Mouse (Mus musculus) embryonic facial prominence, embryonic 15.5 days (tissue): ENCODE data around the gene Ddx39b. TPM values are rescaled to one million over a fixed set of nuclear protein-coding genes. Genes with fewer than 3 reads are reported as not detected.
"Not testable (repeated sequence)": the region's sequence is repeated elsewhere in the genome, so short reads cannot be mapped to it uniquely, and the experiment has no call there.

Experiments used
- ATAC-seq: fragments of 200-750 bp; cut with Nextera tagmentation; 2 replicates; pipeline ENCODE4 v1.8.0; 2017; ENCODE audit warnings: low read depth, moderate TSS enrichment; ENCODE audit not compliant: insufficient number of reproducible peaks, low FRiP score, low TSS enrichment
- H3K27ac ChIP-seq: fragments of 300-500 bp; sonication (generic); replicated peaks from 2 replicates; pipeline ENCODE4 v1.5.1; 2015; ENCODE audit warnings: mild to moderate bottlenecking, inconsistent platforms
- H3K27me3 ChIP-seq: fragments of 300-500 bp; sonication (generic); 2 replicates; pipeline ENCODE4 v1.6.1; 2015; ENCODE audit warnings: inconsistent platforms
- H3K36me3 ChIP-seq: fragments of 300-500 bp; sonication (generic); 2 replicates; pipeline ENCODE4 v1.6.1; 2015; ENCODE audit warnings: mild to moderate bottlenecking, inconsistent platforms
- H3K4me1 ChIP-seq: fragments of 300-500 bp; sonication (generic); 2 replicates; pipeline ENCODE4 v1.6.1; 2015; ENCODE audit warnings: inconsistent platforms
- H3K4me2 ChIP-seq: fragments of 300-500 bp; sonication (generic); replicated peaks from 2 replicates; pipeline ENCODE4 v1.6.1; 2015; ENCODE audit warnings: mild to moderate bottlenecking, inconsistent platforms
- H3K4me3 ChIP-seq: fragments of 300-500 bp; sonication (generic); replicated peaks from 2 replicates; pipeline ENCODE4 v1.5.1; 2015; ENCODE audit warnings: mild to moderate bottlenecking, inconsistent platforms
- H3K9ac ChIP-seq: fragments of 300-500 bp; sonication (generic); 2 replicates; pipeline ENCODE4 v1.6.1; 2015; ENCODE audit warnings: inconsistent platforms
- H3K9me3 ChIP-seq: fragments of 300-500 bp; sonication (generic); replicated peaks from 2 replicates; pipeline ENCODE4 v1.6.1; 2016; ENCODE audit warnings: inconsistent platforms
- WGBS: fragments of 180-500 bp; shearing (Covaris S2); methylation state at CpG from one replicate; pipeline ENCODE4 v1.1.7; 2015; 5-methylcytosine and 5-hydroxymethylcytosine counted together
- polyA plus RNA-seq: library from polyadenylated mRNA; unstranded; fragments of >200 nt; fragmentation: Nextera tagmentation; extraction: Ambion mirVana; gene quantifications from 2 replicates; pipeline ENCODE4 v1.2.1, GENCODE M21; 2015

Gene Ddx39b
- polyA plus RNA-seq, 1 experiment from 2014 or later: 413 TPM

DNA sequence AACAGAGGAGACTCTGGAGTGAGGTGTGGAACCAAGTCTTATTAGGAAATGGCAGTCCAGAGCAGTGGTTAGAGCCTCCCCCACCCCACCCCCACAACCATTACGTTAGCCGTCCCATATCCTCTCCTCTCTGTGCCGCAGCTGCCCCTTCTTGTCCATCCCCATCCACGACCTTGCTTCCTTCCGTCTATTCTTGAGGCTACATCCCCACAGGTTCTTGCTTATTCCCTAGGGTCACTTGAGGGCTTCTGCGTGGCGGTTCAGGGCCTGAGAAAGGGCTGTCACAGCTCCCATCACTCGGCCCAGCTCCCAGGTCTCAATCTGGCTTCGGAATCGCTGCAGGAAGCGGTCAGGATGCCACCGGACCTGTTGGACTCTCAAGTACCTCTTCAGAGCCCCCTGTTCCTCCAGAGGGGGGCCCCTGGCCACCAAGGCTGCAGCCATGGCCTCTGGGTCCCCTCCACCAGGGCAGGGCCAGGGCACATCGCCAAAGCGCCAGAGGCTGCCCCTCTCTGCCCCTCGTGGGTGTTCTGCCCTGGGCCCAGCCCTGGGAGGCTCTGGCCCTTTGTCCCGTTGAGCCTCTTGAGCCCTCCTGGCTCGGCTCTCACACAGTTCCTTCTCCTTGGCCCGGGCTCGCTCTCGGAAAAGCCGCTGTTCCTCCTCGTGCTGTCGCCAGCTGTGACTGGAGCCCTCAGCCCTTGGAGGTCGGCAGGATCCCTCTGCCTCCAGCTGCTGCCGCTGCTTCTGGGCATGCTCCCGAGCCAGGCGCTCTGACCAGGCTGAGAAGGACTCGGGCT, 21.2 kb upstream of the Ddx39b start, which contains the start of gene Gm16181:
Gm16181 (plus strand) TSS at position 679 of the 797 bp plus-strand sequence.
- Histone ChIP-seq H3K36me3 (peaks cover 30% of the 10 kb centered on the region), H3K9me3 (no peaks in the 10 kb centered on the region), H3K4me3 (no peak within 1 kb of the TSS), H3K9ac (0 out of 2 replicates have a peak within 1 kb of the TSS, but pooled peaks have one; percentile 9), H3K4me2 (no peak within 1 kb of the TSS), H3K27ac (peak within 1 kb of the TSS; percentile 28; the same call in 1 of the 2 replicates), H3K4me1 (peaks cover 6% of the 10 kb centered on the region; the same call in 1 of the 2 replicates), H3K27me3 (no peaks in the 10 kb centered on the region)
- WGBS: 73% methylated on average over 28 of the region's 28 CpGs
- no peak for ATAC-seq

DNA sequence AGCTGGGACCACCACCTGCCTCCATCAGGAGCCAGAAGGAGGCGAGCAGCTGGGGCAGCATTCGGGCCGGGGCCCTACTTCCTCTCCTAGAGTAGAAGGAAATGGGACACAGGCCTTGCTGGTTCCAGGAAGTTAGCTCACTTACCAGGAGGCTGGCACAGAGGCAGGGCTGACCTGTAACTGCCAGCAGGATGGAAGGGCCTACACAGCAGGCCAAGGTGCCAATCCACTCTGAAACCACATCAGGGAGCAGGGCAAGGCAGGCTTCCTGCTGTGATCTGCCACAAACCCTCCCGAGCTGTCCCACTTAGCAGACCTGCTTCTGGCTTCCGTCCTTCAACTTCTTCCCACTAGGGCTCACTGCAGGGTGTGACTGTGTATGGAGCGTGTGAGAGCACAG, 19.2 kb upstream of the Ddx39b start:
- no peak for ATAC-seq
- H3K27ac ChIP-seq: 0 out of 2 replicates have a peak overlapping the region, but pooled peaks have one; percentile 28

DNA sequence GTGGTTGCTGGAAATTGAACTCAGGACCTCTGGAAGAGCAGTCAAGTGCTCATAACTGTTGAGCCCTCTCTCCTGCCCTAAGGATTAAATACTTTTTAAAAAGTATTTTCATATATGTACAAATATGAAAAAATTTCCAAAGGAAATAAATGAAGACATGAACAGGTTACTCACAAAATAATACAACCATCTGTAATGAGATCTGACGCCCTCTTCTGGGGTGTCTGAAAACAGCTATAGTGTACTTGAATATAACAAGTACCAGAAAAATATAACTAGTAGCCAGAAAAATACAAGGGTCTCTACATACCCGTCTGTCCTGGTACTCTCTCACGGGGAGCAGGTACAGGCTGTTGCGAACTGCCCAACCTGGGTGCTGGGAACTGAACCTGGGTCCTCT, 16.9 kb upstream of the Ddx39b start:
- H3K36me3 ChIP-seq: peaks cover 51% of the 10 kb centered on the region
- H3K4me1 ChIP-seq: peaks cover 6% of the 10 kb centered on the region; the same call in 1 of the 2 replicates
- H3K4me2 ChIP-seq: no peak overlapping the region
- H3K27ac ChIP-seq: no peak overlapping the region
- H3K27me3 ChIP-seq: no peaks in the 10 kb centered on the region
- no peak overlapping the region for H3K9ac ChIP-seq
- H3K4me3 ChIP-seq: no peak overlapping the region
- 93% methylated on average over 4 of the region's 4 CpGs for WGBS
- no peak for ATAC-seq
- H3K9me3 ChIP-seq: no peaks in the 10 kb centered on the region

More for the DNA sequence above, 19.2 kb upstream of the Ddx39b start:
- peaks cover 6% of the 10 kb centered on the region; the same call in 1 of the 2 replicates for H3K4me1 ChIP-seq
- WGBS: 72% methylated on average over 6 of the region's 6 CpGs
- no peaks in the 10 kb centered on the region for H3K9me3 ChIP-seq
- H3K4me3 ChIP-seq: no peak overlapping the region
- H3K9ac ChIP-seq: 0 out of 2 replicates have a peak overlapping the region, but pooled peaks have one; percentile 15
- H3K4me2 ChIP-seq: no peak overlapping the region
- H3K36me3 ChIP-seq: peaks cover 35% of the 10 kb centered on the region
- no peaks in the 10 kb centered on the region for H3K27me3 ChIP-seq

DNA sequence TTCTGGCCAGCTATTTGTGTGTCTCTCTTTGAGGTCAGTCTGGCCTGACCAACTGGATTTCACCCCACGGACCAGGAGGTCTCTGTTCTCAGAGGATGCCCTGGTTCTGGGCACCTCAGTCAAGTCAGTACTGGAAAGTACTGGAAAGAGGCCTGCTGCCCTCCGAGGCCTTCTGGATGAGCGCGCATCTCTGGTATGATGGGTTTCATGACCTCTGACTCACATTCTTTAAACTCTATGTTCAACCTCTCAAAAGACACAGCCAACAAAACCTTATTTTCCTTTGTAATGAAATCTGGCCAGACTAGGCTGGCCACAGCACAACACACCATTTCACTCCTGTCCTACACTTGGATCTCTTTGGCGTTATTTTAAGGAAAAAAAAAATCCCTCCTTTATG, 16.1 kb upstream of the Ddx39b start:
- H3K4me3 ChIP-seq: no peak overlapping the region
- H3K9ac ChIP-seq: no peak overlapping the region
- no peaks in the 10 kb centered on the region for H3K27me3 ChIP-seq
- H3K27ac ChIP-seq: no peak overlapping the region
- peaks cover under 1% of the 10 kb centered on the region; the same call in 1 of the 2 replicates for H3K4me1 ChIP-seq
- no peaks in the 10 kb centered on the region for H3K9me3 ChIP-seq
- no peak overlapping the region for H3K4me2 ChIP-seq
- WGBS: 86% methylated on average over 5 of the region's 5 CpGs
- ATAC-seq: no peak
- peaks cover 49% of the 10 kb centered on the region for H3K36me3 ChIP-seq

DNA sequence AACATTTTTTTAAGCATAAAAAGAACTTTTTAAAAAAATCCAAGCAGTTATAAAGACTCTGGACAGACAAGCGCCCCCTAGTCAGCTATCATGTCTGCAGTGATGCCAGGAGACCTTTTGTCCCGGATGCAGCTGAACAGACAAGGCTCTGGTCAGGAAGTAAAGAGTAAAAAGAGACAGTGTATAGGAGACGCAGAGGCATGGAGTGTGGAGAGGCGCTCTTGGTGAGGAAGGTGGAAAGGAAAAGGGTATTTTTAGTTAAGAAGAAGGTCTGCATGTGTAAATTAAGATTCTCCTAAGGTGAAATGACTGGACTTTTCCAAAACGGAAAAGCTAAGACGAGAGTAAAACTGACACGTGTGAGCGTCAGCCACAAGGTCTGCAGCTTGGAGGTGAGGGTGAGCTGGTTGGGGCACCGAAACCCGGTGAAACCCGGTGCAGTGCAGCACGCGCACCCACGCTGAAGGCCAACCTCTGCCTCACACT, 14.9 kb upstream of the Ddx39b start:
- H3K4me3 ChIP-seq: no peak overlapping the region
- no peak for ATAC-seq
- H3K36me3 ChIP-seq: peaks cover 54% of the 10 kb centered on the region
- no peak overlapping the region for H3K9ac ChIP-seq
- H3K27me3 ChIP-seq: no peaks in the 10 kb centered on the region
- no peak overlapping the region for H3K4me2 ChIP-seq
- WGBS: 83% methylated on average over 14 of the region's 14 CpGs
- no peak overlapping the region for H3K27ac ChIP-seq
- peaks cover under 1% of the 10 kb centered on the region; the same call in 1 of the 2 replicates for H3K4me1 ChIP-seq
- H3K9me3 ChIP-seq: no peaks in the 10 kb centered on the region

DNA sequence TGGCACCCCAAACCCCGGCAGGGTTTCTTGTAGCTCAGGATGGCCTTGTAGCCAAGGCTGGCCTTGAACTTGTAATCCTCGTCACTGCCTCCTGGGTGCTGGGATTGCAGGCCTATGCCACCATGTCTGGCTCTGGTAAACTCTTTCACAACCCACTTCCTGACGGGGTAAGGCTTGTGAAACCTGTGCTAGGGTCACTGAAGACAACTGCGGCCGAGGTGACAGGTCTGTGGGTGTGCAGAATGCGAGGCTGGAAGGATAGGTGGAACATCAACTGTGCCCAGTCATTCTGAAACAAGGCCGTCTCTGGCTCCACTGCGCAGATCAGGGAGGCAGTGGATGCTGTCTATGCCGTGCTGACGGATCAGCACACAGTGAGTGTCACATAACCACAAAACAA, 10.5 kb upstream of the Ddx39b start:
- peak overlapping the region; percentile 21; the same call in 1 of the 2 replicates for H3K9ac ChIP-seq
- no peak overlapping the region for H3K4me2 ChIP-seq
- peaks cover 40% of the 10 kb centered on the region for H3K36me3 ChIP-seq
- H3K27ac ChIP-seq: no peak overlapping the region
- H3K4me1 ChIP-seq: peaks cover 35% of the 10 kb centered on the region
- ATAC-seq: no peak
- 93% methylated on average over 10 of the region's 10 CpGs for WGBS
- no peak overlapping the region for H3K4me3 ChIP-seq
- no peaks in the 10 kb centered on the region for H3K27me3 ChIP-seq
- no peaks in the 10 kb centered on the region for H3K9me3 ChIP-seq

DNA sequence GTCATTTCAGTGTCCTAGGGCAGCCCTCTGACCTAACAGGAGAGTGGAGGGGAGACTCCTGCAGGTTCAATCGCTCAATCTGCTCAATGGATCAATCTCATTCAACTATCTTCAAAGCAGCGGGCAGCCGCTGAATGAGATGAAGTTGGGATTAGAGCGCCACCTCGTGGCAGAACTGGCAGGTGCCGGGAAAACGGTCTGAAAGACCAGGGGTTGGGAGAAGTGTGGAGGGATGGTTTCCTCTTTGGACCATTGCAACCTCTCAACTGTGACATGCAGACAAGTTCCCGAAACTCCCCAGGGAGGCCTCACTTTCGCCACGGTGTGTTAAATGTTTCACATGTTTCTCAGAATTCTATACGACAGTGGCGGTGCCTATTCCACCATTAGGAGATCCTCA, 9.5 kb upstream of the Ddx39b start:
- H3K27ac ChIP-seq: no peak overlapping the region
- no peaks in the 10 kb centered on the region for H3K9me3 ChIP-seq
- no peak overlapping the region; the same call in 1 of the 2 replicates for H3K4me2 ChIP-seq
- ATAC-seq: no peak
- 11% methylated on average over 12 of the region's 12 CpGs for WGBS
- peaks cover 42% of the 10 kb centered on the region for H3K4me1 ChIP-seq
- H3K36me3 ChIP-seq: peaks cover 37% of the 10 kb centered on the region
- no peaks in the 10 kb centered on the region for H3K27me3 ChIP-seq
- H3K9ac ChIP-seq: no peak overlapping the region; the same call in 1 of the 2 replicates
- H3K4me3 ChIP-seq: no peak overlapping the region

DNA sequence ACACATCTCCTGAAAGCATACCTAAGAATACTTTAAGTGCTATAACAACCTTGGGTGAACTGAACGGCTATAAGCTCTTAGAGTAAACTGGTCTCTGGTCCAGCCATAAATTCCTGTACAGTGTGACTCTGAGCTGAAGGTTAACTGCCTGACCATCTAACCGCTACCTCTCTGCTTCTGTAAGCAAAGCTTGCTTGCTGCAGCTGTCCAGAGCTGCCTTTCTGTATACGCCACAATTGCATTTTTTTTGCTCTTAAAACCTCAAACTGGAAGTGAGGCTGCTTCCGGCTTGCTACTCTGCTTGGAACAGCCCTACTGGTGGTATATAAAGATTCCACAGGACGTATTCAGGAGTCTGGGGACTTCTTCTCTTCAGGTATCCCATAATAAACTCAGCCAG, 8.9 kb upstream of the Ddx39b start:
- no peaks in the 10 kb centered on the region for H3K9me3 ChIP-seq
- ATAC-seq: no peak
- H3K36me3 ChIP-seq: peaks cover 34% of the 10 kb centered on the region
- no peak overlapping the region for H3K4me3 ChIP-seq
- H3K4me1 ChIP-seq: peaks cover 42% of the 10 kb centered on the region
- WGBS: 76% methylated on average over 5 of the region's 5 CpGs
- no peak overlapping the region for H3K4me2 ChIP-seq
- H3K27me3 ChIP-seq: no peaks in the 10 kb centered on the region
- H3K9ac ChIP-seq: no peak overlapping the region
- H3K27ac ChIP-seq: peak overlapping the region; percentile 95

DNA sequence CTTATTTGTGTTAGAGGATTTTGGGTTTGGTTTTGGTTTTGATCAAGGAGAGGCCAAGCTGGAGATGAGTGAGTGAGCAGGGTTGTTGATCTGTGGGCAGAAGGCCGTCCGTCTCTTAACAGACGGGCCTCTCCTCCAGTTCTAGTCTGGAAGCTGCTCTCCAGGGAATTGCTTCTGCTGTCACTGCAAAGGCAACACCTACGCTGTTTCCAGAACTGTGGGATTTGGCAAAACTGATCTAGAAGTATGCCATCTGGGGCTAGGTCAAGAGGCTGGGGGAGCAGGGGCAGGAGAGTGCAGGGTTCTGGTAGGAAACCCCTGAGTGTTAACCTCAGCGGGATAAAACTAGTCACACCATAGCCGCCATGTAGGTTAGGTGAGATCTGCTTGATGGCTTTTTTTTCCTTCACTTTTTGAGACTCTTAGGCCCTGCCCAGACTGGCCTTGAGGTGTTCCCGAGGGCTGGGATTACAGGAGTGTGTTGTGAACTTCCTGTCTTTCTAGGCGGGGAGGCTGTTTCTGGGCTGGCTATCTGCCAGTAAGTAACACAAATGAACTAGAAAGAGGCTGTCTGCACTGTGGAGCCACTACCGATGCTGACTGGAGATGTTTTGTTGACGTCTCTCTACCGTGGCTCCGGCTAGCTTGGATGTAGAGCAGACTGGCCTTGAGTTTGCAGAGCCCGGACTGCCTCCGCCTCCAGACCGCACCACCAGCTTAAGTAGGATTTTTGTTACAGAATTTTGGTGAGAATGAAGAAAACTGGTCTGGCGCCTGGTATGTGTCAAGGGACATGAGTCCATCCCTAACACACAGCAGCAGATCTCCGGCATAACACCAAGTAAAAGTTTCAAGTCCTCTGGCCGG, 8.2 kb upstream of the Ddx39b start, which contains the start of gene Atp6v1g2:
Atp6v1g2 (plus strand) TSS at position 547 of the 867 bp plus-strand sequence.
- H3K4me2 ChIP-seq: peak within 1 kb of the TSS; percentile 86

DNA sequence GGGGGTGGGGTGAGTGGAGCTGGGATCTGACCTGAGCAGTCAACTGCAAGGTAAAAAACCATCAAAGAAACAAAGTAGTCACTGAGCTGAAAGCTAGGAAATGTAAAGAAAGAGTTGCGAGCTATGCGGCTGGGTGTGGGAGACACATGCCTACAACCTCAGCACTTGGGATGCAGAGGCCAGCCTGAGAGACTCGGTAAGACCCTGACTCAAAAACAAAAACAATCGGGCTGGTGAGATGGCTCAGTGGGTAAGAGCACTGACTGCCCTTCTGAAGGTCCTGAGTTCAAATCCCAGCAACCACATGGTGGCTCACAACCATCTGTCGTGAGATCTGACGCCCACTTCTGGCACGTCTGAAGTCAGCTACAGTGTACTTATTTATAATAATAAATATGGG, 7.5 kb upstream of the Ddx39b start:
- H3K4me2 ChIP-seq: peak overlapping the region; percentile 86
- peak overlapping the region; percentile 95; the same call in 1 of the 2 replicates for H3K27ac ChIP-seq
- H3K4me1 ChIP-seq: peaks cover 42% of the 10 kb centered on the region
- peaks cover 23% of the 10 kb centered on the region for H3K36me3 ChIP-seq
- H3K9me3 ChIP-seq, H3K9ac ChIP-seq, ATAC-seq, H3K27me3 ChIP-seq: not testable (repeated sequence)
- H3K4me3 ChIP-seq: peak overlapping the region; percentile 57; the same call in 1 of the 2 replicates
- 81% methylated on average over 7 of the region's 7 CpGs for WGBS

More for the DNA sequence above, 8.2 kb upstream of the Ddx39b start, which contains the start of gene Atp6v1g2:
- Histone ChIP-seq H3K36me3 (peaks cover 30% of the 10 kb centered on the region), H3K4me3 (peak within 1 kb of the TSS; percentile 57), H3K27ac (peak within 1 kb of the TSS; percentile 95), H3K4me1 (peaks cover 42% of the 10 kb centered on the region), H3K9me3 (no peaks in the 10 kb centered on the region), H3K27me3 (no peaks in the 10 kb centered on the region), H3K9ac (peak within 1 kb of the TSS; percentile 76; the same call in 1 of the 2 replicates)
- no peak for ATAC-seq
- WGBS: 52% methylated on average over 18 of the region's 18 CpGs
